Mouse (Mus musculus): ENCODE results near the gene AU022252.
A peak's percentile ranks its signal among the peaks of the same experiment; 100 is the strongest.

AU022252 gene

DNA sequence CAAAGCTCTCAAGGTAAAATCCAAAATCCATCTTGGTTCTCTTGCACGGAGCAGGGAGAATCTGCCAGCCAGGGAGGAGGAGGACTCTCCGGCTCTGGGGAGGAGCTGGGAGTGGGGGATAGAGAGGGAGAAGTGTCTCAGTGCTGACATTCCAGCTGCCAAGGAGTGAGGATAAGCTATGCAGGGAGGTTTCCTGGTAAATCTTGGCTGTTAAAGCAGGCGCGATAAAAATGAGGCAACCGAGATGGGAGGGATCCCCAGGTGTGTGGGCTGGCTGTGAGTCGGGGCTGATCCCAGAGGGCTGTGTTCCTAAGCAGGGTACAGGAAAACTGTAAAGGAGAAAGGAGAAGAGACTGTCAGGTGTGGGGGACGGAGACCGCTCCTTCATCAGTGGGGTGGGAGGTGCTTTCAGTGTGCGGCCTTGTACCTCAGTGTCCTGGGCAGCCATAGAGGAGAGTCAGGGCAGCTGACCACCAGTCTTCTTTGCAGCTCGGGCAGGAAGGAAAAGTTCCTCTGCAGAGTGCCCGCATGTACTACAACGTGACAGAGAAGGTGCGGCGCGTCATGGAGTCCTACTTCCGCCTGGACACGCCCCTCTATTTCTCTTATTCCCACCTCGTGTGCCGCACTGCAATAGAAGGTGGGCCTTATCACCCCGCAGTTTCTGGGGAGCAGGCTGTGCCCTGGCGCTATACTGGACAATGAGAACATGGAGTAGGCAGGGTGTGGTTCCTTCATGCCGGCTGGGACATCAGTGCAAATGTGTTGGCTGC is 12.1 kb upstream of the AU022252 start:
- DNase-seq (ENCODE audit: low spot score in 2 of 2), result peak; percentile 73 to 84

DNA sequence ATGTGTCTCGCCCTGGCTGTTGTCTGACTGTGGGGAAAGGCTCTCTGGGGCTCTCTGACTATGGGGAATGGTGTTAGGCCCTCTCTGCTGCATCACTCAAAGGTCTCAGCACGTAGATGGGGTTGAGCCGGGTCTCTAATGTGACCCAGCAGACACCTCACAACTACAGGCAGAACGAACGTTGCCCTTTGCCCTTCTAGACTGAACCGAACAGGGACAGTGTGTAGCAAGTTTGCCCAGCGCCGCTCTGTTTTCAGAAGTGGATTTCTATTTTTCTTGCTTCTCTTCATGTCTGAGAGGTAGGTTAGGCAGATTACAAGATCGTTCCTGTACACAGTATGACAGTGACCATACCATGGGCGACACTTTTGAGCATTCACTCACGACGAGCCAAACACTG is 10.1 kb upstream of the AU022252 start:
- no peak for DNase-seq (ENCODE audit: low spot score in 2 of 2)

DNA sequence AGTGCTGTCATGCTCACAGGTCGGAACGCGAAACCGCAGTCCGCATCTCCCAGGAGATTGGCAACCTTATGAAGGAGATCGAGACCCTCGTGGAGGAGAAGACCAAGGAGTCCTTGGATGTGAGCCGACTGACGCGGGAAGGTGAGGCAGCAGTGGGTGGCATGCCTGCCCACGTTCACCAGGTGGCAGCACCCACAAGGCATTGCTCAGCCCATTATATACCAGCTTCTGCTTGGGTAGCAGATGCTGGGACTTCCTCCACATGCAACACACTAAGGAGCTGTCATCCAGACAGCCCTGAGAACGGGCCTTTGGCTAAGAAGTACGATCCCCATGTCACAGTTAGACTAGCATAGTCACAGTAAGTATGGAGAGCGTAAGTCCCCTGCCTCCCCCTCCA is 9.2 kb upstream of the AU022252 start:
- DNase-seq (ENCODE audit: low spot score in 2 of 2), result peak; percentile 51 to 61

DNA sequence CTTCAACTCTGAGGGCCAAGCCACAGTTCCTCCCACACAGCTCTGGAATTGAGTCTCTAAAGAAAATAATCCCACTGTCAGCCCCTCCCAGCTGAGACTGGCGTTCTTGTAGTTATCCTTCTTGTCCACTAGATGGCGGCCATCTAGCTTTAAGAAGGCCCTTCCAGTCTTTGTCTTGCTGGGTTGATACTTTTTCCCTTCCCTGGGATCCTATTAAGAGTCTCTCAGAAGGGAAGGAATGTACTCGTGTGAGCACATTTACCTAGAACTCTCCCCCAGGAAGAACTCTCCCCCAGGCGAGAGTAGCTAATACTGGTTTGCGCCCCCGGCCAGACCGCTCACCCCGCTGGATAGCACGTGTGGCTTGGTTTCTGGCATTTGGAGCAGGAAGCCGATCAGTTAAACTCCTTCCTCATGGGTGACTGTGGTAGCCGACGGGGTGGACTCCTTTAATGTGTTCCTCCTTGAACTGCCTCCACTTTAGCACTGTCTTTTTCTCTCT is 6.7 kb upstream of the AU022252 start:
- peak in 1 of 2 experiments; percentile 26 for DNase-seq (ENCODE audit: low spot score in 2 of 2)

DNA sequence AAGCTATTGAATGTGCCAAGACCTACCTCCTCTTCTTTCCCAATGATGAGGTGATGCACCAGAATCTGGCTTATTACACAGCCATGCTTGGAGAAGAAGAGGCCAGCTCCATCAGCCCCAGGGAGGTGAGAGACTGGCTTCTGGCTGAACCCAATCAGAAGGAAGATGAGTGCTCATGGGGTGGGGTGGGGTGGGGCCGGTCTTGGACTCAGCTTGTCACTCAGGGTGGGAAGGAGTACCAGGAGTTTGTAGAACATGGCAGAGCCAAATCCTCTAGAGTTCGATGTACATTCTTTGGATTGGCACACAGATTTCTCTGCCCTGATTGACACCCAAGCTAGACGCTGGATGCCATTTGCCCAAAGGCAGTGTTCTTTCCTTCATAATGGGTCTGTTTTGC is 6.1 kb upstream of the AU022252 start:
- DNase-seq (ENCODE audit: low spot score in 2 of 2), result no peak

DNA sequence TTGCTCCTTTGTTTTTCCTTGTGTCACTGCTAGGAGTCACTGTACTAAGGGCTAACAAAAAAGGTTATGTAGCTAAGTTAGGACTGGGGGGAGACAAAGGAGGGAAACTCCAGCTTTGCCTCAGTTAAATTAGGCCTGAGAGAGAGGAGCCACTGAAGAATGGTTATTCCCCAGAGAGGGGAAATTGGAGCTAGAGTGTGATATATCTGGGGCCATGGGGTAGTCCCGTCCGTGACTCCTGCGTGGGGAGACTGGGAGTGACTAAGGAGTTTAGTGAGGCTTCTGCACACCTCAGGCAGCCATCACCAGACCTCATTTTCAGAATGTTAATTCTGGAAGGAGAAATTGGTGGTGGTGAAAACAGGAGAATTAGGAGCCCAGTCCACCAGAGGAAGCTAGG is 1.8 kb upstream of the AU022252 start:
- no peak for DNase-seq (ENCODE audit: low spot score in 2 of 2)

DNA sequence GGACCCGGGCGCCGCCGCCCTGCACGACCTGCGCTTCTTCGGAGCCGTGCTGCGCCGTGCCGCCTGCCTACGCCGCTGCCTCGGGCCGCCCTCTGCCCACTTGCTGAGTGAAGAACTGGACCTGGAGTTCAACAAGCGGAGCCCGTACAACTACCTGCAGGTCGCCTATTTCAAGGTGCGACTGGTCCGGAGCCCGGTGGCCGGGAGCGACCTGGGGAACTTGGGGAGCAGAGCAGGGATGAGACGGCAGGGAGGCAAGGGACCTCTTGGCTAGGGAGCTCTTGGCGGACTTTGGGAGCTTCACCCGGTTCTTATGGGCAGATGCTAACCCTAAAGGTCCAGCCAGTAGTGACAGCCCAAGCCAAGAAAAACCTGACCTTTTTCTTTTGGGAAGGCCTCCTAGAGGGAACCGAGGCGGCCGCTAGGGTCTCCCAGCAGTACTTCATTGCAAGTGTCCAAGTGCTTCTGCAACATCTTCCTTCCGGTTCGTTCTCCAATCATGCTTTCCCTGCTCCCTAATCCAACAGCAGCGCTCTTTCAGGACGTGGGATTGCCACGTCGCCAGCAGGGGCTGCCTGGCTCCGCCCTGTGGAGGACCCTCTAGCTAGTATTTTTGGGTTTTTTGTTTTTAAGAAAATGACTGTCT is 867 bp upstream of the AU022252 start:
- DNase-seq (ENCODE audit: low spot score in 2 of 2), result peak; percentile 32 to 39

- no peak for DNase-seq (ENCODE audit: low spot score in 2 of 2)
Observed at GRCm38 (mm10) chr4:119226751-119227150, 5.8 kb downstream of the AU022252 start.

DNA sequence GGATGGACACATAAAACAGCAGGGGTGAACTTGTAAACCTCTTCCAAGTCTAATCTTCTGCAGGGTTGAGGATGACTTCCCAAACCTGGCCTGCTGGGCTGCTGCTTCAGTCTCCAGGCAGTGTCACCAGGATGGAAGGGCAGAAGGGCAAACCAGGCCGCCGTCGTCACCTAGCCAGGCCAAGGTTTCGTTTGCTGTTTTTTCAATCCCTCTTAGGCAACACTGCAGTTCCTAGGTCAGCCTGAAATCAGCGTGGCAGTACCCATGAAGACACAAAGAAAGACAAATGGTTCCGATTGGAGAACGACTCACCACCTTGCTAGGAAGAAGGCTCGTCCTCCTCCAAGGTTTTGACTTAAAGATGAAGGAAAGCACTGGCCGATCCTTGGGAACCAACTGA is 6.8 kb downstream of the AU022252 start:
- DNase-seq (ENCODE audit: low spot score in 2 of 2), result no peak

- DNase-seq (ENCODE audit: low spot score in 2 of 2), result no peak
Observed at GRCm38 (mm10) chr4:119224534-119224933, 8.0 kb downstream of the AU022252 start.

DNA sequence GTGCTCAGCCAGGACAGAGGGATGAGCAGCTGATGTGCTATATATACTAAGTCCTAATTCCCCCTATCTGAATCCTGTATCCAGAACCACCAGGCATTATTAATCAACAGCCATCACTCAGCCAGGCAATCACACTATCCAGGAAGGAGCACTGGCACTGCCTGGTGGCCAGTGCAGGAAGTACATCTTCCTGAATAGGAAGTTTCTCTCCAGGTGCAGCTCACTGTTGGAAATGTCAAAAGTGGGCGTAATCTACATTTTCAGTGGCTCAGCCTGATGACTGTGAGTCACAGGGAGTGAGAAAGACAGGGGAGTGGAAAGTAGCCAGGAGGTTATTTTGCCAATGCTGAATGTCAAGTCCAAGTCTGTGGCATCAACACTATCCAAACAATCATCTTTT is 8.8 kb downstream of the AU022252 start:
- DNase-seq (ENCODE audit: low spot score in 2 of 2), result no peak

- DNase-seq (ENCODE audit: low spot score in 2 of 2), result no peak
Observed at GRCm38 (mm10) chr4:119218169-119218568, 14.3 kb downstream of the AU022252 start, which contains the start of gene Tmem269. Tmem269 (minus strand) TSS chr4:119218217.

GRCm38 (mm10) chr4:119216667-119217066 is 15.8 kb downstream of the AU022252 start:
- no peak for DNase-seq (ENCODE audit: low spot score in 2 of 2)

GRCm38 (mm10) chr4:119204672-119205071 is 27.8 kb downstream of the AU022252 start:
- DNase-seq (ENCODE audit: low spot score in 2 of 2), result peak; percentile 20 to 26

GRCm38 (mm10) chr4:119198105-119198504 is 34.4 kb downstream of the AU022252 start:
- no peak for DNase-seq (ENCODE audit: low spot score in 2 of 2)

DNA sequence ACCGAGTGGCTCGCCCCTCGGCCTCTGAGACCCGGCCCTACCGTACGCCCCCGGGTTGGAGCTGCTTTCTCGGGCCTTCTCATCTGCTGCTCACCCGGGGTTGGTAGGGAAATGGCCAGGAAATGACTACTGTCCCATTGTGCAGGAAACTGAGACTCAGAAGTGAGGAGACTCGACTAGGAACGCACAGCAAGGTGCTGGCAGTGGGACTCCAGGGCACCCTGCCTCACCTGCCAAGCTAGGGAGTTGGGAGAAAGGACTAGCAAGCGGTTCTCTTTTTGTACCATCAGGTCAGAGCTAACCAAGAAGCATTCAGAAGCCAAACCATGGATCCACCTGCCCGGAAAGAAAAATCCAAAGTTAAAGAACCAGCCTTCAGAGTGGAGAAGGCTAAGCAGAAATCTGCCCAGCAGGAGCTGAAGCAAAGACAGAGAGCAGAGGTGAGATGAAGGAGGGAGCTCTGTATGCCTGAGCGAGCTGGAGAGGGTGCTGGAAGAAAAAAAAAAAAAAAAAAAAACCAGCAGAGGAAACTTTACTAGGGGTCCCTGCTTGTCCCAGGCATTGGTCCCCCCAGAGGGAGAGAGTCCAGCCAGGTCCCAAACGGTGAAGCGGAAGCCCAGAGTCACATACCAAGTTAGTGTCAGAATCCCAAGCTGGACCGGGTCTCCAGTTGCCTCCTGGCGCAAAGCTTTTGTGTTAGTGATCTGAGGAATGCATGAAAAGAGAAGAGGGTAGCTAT is 36.8 kb downstream of the AU022252 start:
- no peak for DNase-seq (ENCODE audit: low spot score in 2 of 2)

GRCm38 (mm10) chr4:119194909-119195581 is 37.5 kb downstream of the AU022252 start, which contains the start of gene Svbp:
Svbp (plus strand) TSS chr4:119195306.
- DNase-seq (ENCODE audit: low spot score in 2 of 2), result peak; percentile 75 to 76

DNA sequence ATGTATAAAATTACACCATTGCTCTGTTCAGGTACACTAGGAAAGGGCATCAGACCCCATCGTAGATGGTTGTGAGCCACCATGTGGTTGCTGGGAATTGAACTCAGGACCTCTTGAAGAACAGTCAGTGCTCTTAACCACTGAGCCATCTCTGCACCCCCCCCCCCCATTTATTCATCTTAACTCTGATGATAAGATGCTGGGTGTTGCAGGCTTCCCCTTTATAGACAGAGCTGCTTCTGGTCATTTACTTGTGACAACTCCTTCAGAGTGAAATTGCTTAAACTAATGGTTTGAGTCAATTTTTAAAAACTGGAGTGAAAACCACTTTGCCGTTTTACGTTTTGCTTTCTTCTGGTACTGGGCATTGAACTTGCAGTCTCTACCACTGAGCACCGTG is 39.8 kb downstream of the AU022252 start:
- no peak for DNase-seq (ENCODE audit: low spot score in 2 of 2)

GRCm38 (mm10) chr4:119191273-119191672 is 41.2 kb downstream of the AU022252 start:
- no peak for DNase-seq (ENCODE audit: low spot score in 2 of 2)

DNA sequence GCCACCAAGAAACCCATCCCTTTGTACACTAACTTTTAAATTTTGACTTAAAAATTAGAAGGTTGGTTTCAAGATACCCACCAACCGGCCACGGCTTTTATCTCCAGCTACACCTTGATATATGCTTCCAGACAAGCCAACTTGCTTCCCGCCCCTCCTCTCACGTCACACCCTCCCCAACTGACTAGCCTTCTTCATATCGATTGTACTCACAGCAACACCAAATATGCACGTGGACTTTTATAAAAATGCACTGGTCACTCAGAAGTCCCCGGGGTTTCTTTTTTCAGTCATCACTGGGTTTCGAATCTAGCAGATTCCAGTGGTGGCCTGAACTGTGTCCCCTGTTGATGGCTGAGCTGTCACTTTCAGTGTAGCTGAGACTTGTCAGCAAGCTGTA is 41.9 kb downstream of the AU022252 start:
- no peak for DNase-seq (ENCODE audit: low spot score in 2 of 2)

DNA sequence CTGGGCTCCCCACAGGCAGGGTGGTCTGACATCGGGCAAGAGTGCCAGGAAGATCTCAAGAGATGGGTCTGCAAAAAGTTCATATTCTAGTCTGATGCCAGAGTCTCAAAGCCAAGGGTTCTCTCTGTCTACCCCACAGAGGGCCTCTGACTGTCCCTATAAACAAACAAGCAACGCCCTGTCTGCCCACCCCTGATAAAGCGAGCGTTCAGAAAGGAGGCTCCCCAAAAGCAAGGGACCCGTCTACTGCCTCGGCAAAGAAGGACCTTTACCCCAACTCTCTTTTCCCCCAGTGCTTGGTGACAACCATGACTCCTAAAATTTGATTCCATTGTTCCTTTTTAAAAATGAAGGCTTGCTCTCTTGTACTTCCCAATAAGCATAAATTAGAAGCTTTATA is 42.6 kb downstream of the AU022252 start, which contains the start of gene Ermap:
Gene Ermap (minus strand): TSS at position 148 of the 400 bp plus-strand sequence.
- no peak for DNase-seq (ENCODE audit: low spot score in 2 of 2)

DNA sequence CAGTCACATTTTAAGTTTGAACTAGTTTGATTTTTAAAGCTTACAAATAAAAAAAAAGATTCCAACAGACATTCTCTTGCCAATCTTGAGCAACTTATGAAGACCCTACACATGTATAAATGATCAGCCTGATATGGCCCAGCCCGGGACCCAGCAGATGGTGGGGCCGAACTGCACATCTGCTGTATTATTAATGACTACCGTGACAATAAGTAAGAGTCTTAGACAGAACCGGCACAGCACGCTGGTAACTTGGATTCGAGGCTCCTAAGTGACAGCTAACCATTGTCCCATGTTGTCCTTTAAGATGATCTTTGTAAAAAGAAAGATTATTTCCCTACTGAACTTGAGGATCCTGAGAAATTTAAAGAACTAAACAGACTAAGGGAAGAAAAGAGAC is 43.1 kb downstream of the AU022252 start:
- DNase-seq (ENCODE audit: low spot score in 2 of 2), result no peak

All from right cerebral cortex, postnatal 36 days (tissue).